Mouse (Mus musculus): ENCODE measurements around the gene Atxn7. TPM values are rescaled to one million over a fixed set of nuclear protein-coding genes. Genes with fewer than 3 reads are reported as not detected.
A peak's percentile ranks its signal among the peaks of the same experiment; 100 is the strongest.

Gene Atxn7
- total and polyA plus RNA-seq, 3 experiments: 17.1 to 31.0 (median 17.7) TPM

- DNase-seq: peak; percentile 92
These were observed 159.2 kb downstream of the Atxn7 start, which contains the start of gene Psmd6 for GRCm38 (mm10) chr14:14120230-14121096. TSS of gene Psmd6 (minus strand) at chr14:14120984.

Other genes starting within 250 kb of the Atxn7 start
- not detected for gene Gm281, start 47.0 kb upstream of the Atxn7 start, total RNA-seq (2021)
- gene Gm281, start 47.0 kb upstream of the Atxn7 start, polyA plus RNA-seq (2012; rRNA removed): not detected in 2 replicates
- gene Thoc7, start 412 bp downstream of the Atxn7 start, total RNA-seq (2021): 10 to 100 TPM; 86.7 to 96.8 TPM
- gene Thoc7, start 412 bp downstream of the Atxn7 start, polyA plus RNA-seq (2012; rRNA removed): 4.3 and 7.3 TPM in 2 replicates
- 100 to 1,000 TPM; 103 to 123 TPM for gene Psmd6, start 159.5 kb downstream of the Atxn7 start, total RNA-seq (2021)
- gene Psmd6, start 159.5 kb downstream of the Atxn7 start, polyA plus RNA-seq (2012; rRNA removed): 37.3 and 38.1 TPM in 2 replicates
- gene Olfr720, start 225.4 kb downstream of the Atxn7 start, total RNA-seq (2021): not detected
- not detected in 2 replicates for gene Olfr720, start 225.4 kb downstream of the Atxn7 start, polyA plus RNA-seq (2012; rRNA removed)